Mouse (Mus musculus) heart, embryonic 14.5 days (tissue): Measurements from ENCODE around the gene Ptprr. TPM values are rescaled to one million over a fixed set of nuclear protein-coding genes. Genes with fewer than 3 reads are reported as not detected.

Experiments
- ATAC-seq: fragments of 200-750 bp; cut with Nextera tagmentation; 2 replicates; pipeline ENCODE4 v1.8.0; 2017; ENCODE audit warnings: low read depth, moderate TSS enrichment; ENCODE audit not compliant: insufficient number of reproducible peaks, insufficient read depth, low FRiP score
- H3K27ac ChIP-seq, 2 experiments: fragments of 200-500 bp in 1 of 2; fragments of 300-500 bp in 1 of 2; sonication (generic) in 1 of 2; replicated peaks in 1 of 2; 2 replicates each; pipeline ENCODE4 v1.5.1; 2012 to 2014; ENCODE audit warnings: low read depth in 2 of 2, low read length in 2 of 2, control low read depth in 1 of 2, mild to moderate bottlenecking in 1 of 2, mixed read lengths in 1 of 2; ENCODE audit not compliant: control insufficient read depth in 1 of 2, insufficient read depth in 1 of 2
- H3K27me3 ChIP-seq: fragments of 300-500 bp; sonication (generic); 2 replicates; pipeline ENCODE4 v1.6.1; 2014; ENCODE audit warnings: mild to moderate bottlenecking, low read length, control low read depth; ENCODE audit not compliant: control insufficient read depth, insufficient read depth
- H3K36me3 ChIP-seq: fragments of 300-500 bp; sonication (generic); 2 replicates; pipeline ENCODE4 v1.6.1; 2014; ENCODE audit warnings: mild to moderate bottlenecking, control low read depth, low read length, mixed read lengths; ENCODE audit not compliant: control insufficient read depth, insufficient read depth
- H3K4me1 ChIP-seq, 2 experiments: fragments of 200-500 bp in 1 of 2; fragments of 300-500 bp in 1 of 2; sonication (generic) in 1 of 2; 2 replicates each; pipeline ENCODE4 v1.6.1; 2012 to 2014; ENCODE audit warnings: low read length in 2 of 2, control low read depth in 1 of 2, mixed read lengths in 1 of 2; ENCODE audit not compliant: control insufficient read depth in 2 of 2, insufficient read depth in 2 of 2
- H3K4me2 ChIP-seq: fragments of 300-500 bp; sonication (generic); 2 replicates; pipeline ENCODE4 v1.6.1; 2014; ENCODE audit warnings: mild to moderate bottlenecking, low read length
- H3K4me3 ChIP-seq, 2 experiments: fragments of 200-500 bp in 1 of 2; fragments of 300-500 bp in 1 of 2; sonication (generic) in 1 of 2; 2 replicates each; pipeline ENCODE4 v1.5.1; 2012 to 2014; ENCODE audit warnings: low read length in 2 of 2, mild to moderate bottlenecking in 2 of 2, control low read depth in 1 of 2, low read depth in 1 of 2, moderate library complexity in 1 of 2; ENCODE audit not compliant: control insufficient read depth in 1 of 2, insufficient read depth in 1 of 2
- H3K9ac ChIP-seq: fragments of 300-500 bp; sonication (generic); 2 replicates; pipeline ENCODE4 v1.6.1; 2014; ENCODE audit warnings: mild to moderate bottlenecking, low read length
- H3K9me3 ChIP-seq: fragments of 300-500 bp; sonication (generic); 2 replicates; pipeline ENCODE4 v1.6.1; 2016; ENCODE audit warnings: low read length, control low read depth; ENCODE audit not compliant: control insufficient read depth
- WGBS: fragments of 180-500 bp; shearing (Covaris S2); extraction: QIAGEN DNeasy Blood & Tissue Kit; methylation state at CpG from one replicate; pipeline ENCODE4 v1.1.7; 2014; 5-methylcytosine and 5-hydroxymethylcytosine counted together
- polyA plus RNA-seq: library from polyadenylated mRNA; unstranded; fragments of >200 nt; fragmentation: Nextera tagmentation; extraction: Ambion mirVana; gene quantifications from 2 replicates; pipeline ENCODE4 v1.2.1, GENCODE M21; 2014

Ptprr gene
- polyA plus RNA-seq, 1 experiment from 2014 or later: 0.49 TPM

DNA sequence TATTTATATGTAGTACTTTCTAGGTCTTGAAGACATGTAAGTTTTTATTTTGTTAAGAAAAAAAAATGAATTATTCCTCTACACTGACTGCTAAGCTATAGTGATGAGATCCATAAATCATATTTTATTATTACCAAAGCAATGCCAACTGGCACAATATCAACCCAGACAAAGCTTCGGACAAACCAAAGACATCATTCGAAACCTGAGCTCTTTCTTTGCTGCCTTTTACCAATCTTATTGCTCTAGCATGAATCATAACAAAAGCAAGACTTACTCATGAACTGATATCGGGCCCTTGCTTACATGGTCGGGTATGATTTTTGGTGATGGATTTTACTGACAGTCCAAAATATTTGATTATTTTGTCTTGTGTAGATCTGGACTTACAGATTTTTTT, 286.3 kb downstream of the Ptprr start:
- Histone ChIP-seq H3K4me1 (peaks cover 0 to 9% of the 10 kb centered on the region in 2 experiments; a peak in 2 of 4 replicates), H3K27ac (no peak overlapping the region), H3K9ac (no peak overlapping the region), H3K4me3 (no peak overlapping the region), H3K27me3 (peaks cover 17% of the 10 kb centered on the region), H3K4me2 (no peak overlapping the region), H3K36me3 (no peaks in the 10 kb centered on the region), H3K9me3 (no peaks in the 10 kb centered on the region)
- whole genome bisulfite sequencing: 87% methylated on average over 4 of the region's 4 CpGs
- ATAC-seq: no peak

DNA sequence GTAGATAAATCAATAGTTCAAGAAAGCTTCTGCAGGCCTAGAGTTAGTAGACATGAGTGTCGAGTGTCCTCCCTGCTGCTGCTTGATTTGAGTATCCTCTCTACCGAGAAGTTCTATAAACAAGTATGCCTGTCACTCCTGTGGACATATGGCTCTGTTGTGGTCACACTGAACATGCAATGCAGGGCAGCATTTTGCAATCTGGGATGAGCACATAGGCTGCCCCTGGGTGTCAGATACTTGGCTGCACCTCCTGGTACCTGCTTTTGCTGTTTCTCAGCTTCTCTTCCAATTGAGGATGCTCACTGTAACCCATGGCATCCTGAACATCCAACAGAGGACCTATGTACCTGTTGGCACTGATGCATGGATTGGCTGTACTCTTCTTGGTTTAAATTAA, 291.4 kb downstream of the Ptprr start:
- H3K4me2 ChIP-seq: no peak overlapping the region
- H3K9ac ChIP-seq: no peak overlapping the region
- H3K9me3 ChIP-seq: no peaks in the 10 kb centered on the region
- H3K27ac ChIP-seq: no peak overlapping the region
- H3K4me1 ChIP-seq: peaks cover 2 to 9% of the 10 kb centered on the region in 2 experiments; a peak in 3 of 4 replicates
- no peak overlapping the region for H3K4me3 ChIP-seq
- 81% methylated on average over 2 of the region's 2 CpGs for WGBS
- H3K36me3 ChIP-seq: no peaks in the 10 kb centered on the region
- ATAC-seq: no peak
- no peaks in the 10 kb centered on the region for H3K27me3 ChIP-seq

DNA sequence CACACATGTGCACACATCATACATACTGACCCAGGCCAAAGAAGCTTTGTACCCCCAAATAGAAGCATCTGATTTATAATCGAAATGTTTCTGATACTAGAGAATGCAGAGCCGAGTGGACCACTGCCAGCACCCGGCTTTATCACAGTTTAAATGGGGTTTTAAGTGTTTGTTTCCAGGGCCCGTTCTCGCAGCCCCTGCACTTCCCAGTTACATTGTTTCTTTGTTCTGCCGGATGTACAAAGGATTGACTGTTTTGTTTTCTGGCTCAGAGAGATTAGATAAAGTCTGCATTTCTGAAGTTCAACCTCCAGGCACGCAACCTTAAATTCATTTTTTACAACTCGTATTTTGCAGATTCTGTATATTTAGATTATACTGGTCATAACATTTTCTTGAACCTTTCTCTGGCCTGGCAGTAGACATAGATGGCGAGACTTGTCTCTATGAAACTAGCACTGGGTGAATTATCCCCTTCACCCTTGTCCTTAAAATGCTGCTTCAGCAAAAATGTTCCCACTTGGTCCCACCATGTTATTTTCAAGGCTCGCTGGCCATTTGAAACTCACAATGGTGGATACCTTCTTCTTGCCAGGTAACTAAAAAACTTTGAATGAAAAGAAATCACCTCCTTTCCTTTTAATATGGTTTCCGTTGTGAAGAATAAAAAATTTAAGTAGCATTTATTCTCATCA, 292.6 kb downstream of the Ptprr start:
- Histone ChIP-seq H3K4me1 (peaks cover 2 to 9% of the 10 kb centered on the region in 2 experiments; a peak in 3 of 4 replicates), H3K4me3 (no peak overlapping the region), H3K27ac (peak overlapping the region in 1 of 2 experiments; percentile 57; a peak in 2 of 4 replicates), H3K9ac (no peak overlapping the region), H3K4me2 (peak overlapping the region; percentile 18; the same call in 1 of the 2 replicates), H3K9me3 (no peaks in the 10 kb centered on the region), H3K27me3 (no peaks in the 10 kb centered on the region), H3K36me3 (0 out of 2 replicates have a peak, but pooled peaks cover 3% of the 10 kb centered on the region)
- no peak for ATAC-seq
- WGBS: 23% methylated on average over 11 of the region's 11 CpGs

DNA sequence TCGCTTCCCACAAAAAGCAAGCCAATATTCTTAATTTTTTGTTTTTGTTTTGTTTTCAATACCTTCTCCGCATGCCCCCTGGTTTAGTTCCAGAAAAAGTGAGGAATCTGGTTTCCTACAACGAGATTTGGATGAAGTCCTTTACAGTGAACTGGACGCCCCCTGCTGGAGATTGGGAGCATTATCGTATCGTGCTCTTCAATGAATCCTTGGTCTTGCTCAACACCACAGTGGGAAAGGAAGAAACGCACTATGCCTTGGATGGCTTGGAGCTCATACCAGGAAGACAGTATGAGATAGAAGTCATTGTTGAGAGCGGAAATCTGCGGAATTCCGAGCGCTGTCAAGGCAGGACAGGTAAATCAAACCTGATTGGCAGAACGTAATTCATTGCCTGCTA, 301.2 kb downstream of the Ptprr start:
- H3K4me2 ChIP-seq: no peak overlapping the region
- no peaks in the 10 kb centered on the region for H3K4me1 ChIP-seq
- no peaks in the 10 kb centered on the region for H3K27me3 ChIP-seq
- no peaks in the 10 kb centered on the region for H3K9me3 ChIP-seq
- H3K9ac ChIP-seq: no peak overlapping the region
- 15% methylated on average over 12 of the region's 12 CpGs for WGBS
- H3K36me3 ChIP-seq: 0 out of 2 replicates have a peak, but pooled peaks cover 5% of the 10 kb centered on the region
- no peak overlapping the region for H3K4me3 ChIP-seq
- no peak overlapping the region for H3K27ac ChIP-seq
- no peak for ATAC-seq

Other genes starting within 250 kb of the Ptprr start
- gene Tspan8, start 201.4 kb upstream of the Ptprr start, polyA plus RNA-seq: 1.9 and 2.3 TPM in 2 replicates
- gene 4933416C03Rik, start 95.7 kb downstream of the Ptprr start, polyA plus RNA-seq: not detected in 2 replicates